1 mouse cellular context compared by ENCODE assay signal in the genomic region with DNA sequence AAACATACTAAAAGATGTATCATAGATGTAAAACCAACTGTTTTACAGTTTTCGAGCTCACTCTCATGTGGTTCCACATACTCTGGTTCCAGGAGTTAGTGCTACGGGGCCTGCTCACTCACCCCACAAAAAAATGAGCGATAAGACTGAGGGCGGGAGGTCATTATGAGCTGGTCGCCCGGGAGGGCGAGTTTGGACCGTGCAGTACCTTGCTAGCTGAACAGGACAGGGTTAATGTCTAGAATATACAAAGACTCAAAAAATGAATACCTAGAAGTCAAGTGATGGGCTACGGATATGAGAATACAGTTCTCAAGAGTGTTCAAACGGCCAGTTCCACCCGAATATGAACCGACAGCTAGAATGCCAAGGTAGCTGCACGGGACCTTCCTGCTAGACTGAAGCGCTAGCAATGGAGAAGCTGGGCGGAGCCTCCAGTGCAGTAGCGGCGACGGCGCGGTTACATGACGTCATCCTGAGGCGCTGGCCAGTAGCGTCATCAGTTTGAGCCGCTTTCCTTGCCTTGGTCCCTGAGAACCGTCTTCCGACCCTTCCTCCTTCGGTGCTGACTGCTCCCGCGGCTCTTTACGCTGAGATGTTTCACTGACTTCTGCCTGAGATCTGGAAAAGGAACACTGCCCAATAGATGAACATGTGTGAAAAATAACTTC.
TF ChIP-seq lines count a peak whose summit lies in the region.

No protein-coding gene starts in this region.

TF ChIP-seq in MEL, 35 proteins besides CTCF, POLR2A, EP300 and RAD21 (continued from another document):
- no peak for TF ChIP-seq ZNF384 (IDR thresholded peaks at IDR 0.05; ENCODE audit: low read depth, low read length)
- TF ChIP-seq TAL1 (IDR thresholded peaks at IDR 0.05; ENCODE audit: low read length): no peak
- TF ChIP-seq GATA1 (IDR thresholded peaks at IDR 0.05; ENCODE audit: low read depth, low read length): no peak
- no peak for TF ChIP-seq ZKSCAN1 (IDR thresholded peaks at IDR 0.05; ENCODE audit: low read depth, low read length)
- peak; percentile 53 for TF ChIP-seq ZC3H11A (IDR thresholded peaks at IDR 0.05; ENCODE audit: low read depth, low read length)
- peak; percentile 97 for TF ChIP-seq POLR2AphosphoS2 (IDR thresholded peaks at IDR 0.05; ENCODE audit: low read length)
- peak; percentile 66; the same call in 1 of the 2 replicates for TF ChIP-seq GABPA (IDR thresholded peaks at IDR 0.05; ENCODE audit: low read depth, low read length)
- TF ChIP-seq KAT2A (conservative IDR thresholded peaks at IDR 0.05; ENCODE audit: low read depth, low read length): peak; percentile 83
- no peak for TF ChIP-seq USF2 (IDR thresholded peaks at IDR 0.05; ENCODE audit: borderline replicate concordance in 1 of 2, insufficient read depth in 1 of 2, low read depth in 1 of 2, low read length in 2 of 2)
- peak; percentile 75; the same call in 1 of the 2 replicates for TF ChIP-seq ELF1 (IDR thresholded peaks at IDR 0.05; ENCODE audit: low read depth, low read length)
- TF ChIP-seq ETS1 (IDR thresholded peaks at IDR 0.05; ENCODE audit: low read depth, low read length): peak; percentile 36; the same call in 1 of the 2 replicates
- no peak for TF ChIP-seq POLR2AphosphoS5 (IDR thresholded peaks at IDR 0.05; ENCODE audit: borderline replicate concordance, low read depth, low read length)
- TF ChIP-seq E2F4 (IDR thresholded peaks at IDR 0.05; ENCODE audit: borderline replicate concordance, low read depth, low read length): no peak
- no peak for TF ChIP-seq MYB (IDR thresholded peaks at IDR 0.05; ENCODE audit: low read depth, low read length)
- TF ChIP-seq NELFE (IDR thresholded peaks at IDR 0.05; ENCODE audit: low read depth, low read length): peak; percentile 99
- peak; percentile 62 for TF ChIP-seq TCF12 (IDR thresholded peaks at IDR 0.05; ENCODE audit: low read depth, low read length)
- TF ChIP-seq ZMIZ1 (IDR thresholded peaks at IDR 0.05; ENCODE audit: low read depth, low read length): peak; percentile 92
- TF ChIP-seq MAZ (IDR thresholded peaks at IDR 0.05; ENCODE audit: low read depth, low read length): no peak
- no peak for TF ChIP-seq UBTF (IDR thresholded peaks at IDR 0.05; ENCODE audit: borderline replicate concordance, insufficient read depth, low read depth, low read length)
- TF ChIP-seq BHLHE40 (IDR thresholded peaks at IDR 0.05; ENCODE audit: borderline replicate concordance, low read depth, low read length): no peak
- no peak for TF ChIP-seq SMC3 (IDR thresholded peaks at IDR 0.05; ENCODE audit: low read depth, low read length)
- TF ChIP-seq NRF1 (IDR thresholded peaks at IDR 0.05; ENCODE audit: insufficient read depth, low read depth, low read length, poor library complexity, severe bottlenecking): 0 out of 2 replicates have a peak, but pooled peaks have one; percentile 35
- TF ChIP-seq MAX (IDR thresholded peaks at IDR 0.05; ENCODE audit: low read length): no peak; the same call in none of the 2 replicates
- TF ChIP-seq MEF2A (IDR thresholded peaks at IDR 0.05; ENCODE audit: extremely low read depth, insufficient replicate concordance, low read depth, low read length, poor library complexity, severe bottlenecking): no peak
- TF ChIP-seq MXI1 (IDR thresholded peaks at IDR 0.05; ENCODE audit: low read depth, low read length): peak; percentile 88
- TF ChIP-seq MAFK (IDR thresholded peaks at IDR 0.05; ENCODE audit: borderline replicate concordance, low read depth, low read length): no peak
- TF ChIP-seq CHD2 (IDR thresholded peaks at IDR 0.05; ENCODE audit: low read length): no peak
